Comparison of ENCODE assay signal across 18 mouse cellular contexts in genomic region chr3:135682240-135682639, GRCm38 (mm10). TPM values are rescaled to one million over a fixed set of nuclear protein-coding genes. Genes with fewer than 3 reads are reported as not detected.
DNase-seq lines count a peak whose midpoint lies in the region; ATAC-seq and TF ChIP-seq lines count a peak whose summit lies in the region.
"Had no signal": no experiment of that assay in that cellular context is flagged by ENCODE, and none has a peak within 500 bp of the region (broad histone marks: within the 10 kb centered on the region; RNA-seq: fewer than 3 reads in every experiment).

No protein-coding gene starts in this region.

- H3K27me3 ChIP-seq in kidney, embryonic 15.5 days = no peaks in the 10 kb centered on the region
- H3K27me3 ChIP-seq in embryonic facial prominence, embryonic 13.5 days = no peaks in the 10 kb centered on the region
- no peaks in the 10 kb centered on the region for H3K27me3 ChIP-seq in stomach, postnatal 0 days (ENCODE audit: control insufficient read depth, insufficient read depth, low read length)
- H3K27me3 ChIP-seq: neural tube, embryonic 12.5 days had no signal

- H3K9me3 ChIP-seq in kidney, embryonic 15.5 days (replicated peaks) = no peaks in the 10 kb centered on the region
- H3K9me3 ChIP-seq in embryonic facial prominence, embryonic 13.5 days = no peaks in the 10 kb centered on the region
- no peaks in the 10 kb centered on the region for H3K9me3 ChIP-seq in stomach, postnatal 0 days (ENCODE audit: control insufficient read depth, low read length)
- H3K9me3 ChIP-seq: hindbrain, embryonic 10.5 days; neural tube, embryonic 12.5 days had no signal

- H3K4me3 ChIP-seq in kidney, embryonic 15.5 days (replicated peaks) = no peak overlapping the region
- no peak overlapping the region for H3K4me3 ChIP-seq in embryonic facial prominence, embryonic 13.5 days
- H3K4me3 ChIP-seq in stomach, postnatal 0 days (ENCODE audit: low read depth, low read length) = no peak overlapping the region
- H3K4me3 ChIP-seq: hindbrain, embryonic 10.5 days; neural tube, embryonic 12.5 days had no signal

- ATAC-seq in kidney, embryonic 15.5 days (replicated peaks; ENCODE audit: low FRiP score) = no peak
- no peak for ATAC-seq in embryonic facial prominence, embryonic 13.5 days (ENCODE audit: insufficient number of reproducible peaks, insufficient read depth, low FRiP score, low TSS enrichment, low read depth)
- no peak for ATAC-seq in stomach, postnatal 0 days (ENCODE audit: low FRiP score, low TSS enrichment)

- H3K4me1 ChIP-seq in kidney, embryonic 15.5 days = peaks cover 42% of the 10 kb centered on the region
- peaks cover 27% of the 10 kb centered on the region for H3K4me1 ChIP-seq in embryonic facial prominence, embryonic 13.5 days
- peaks cover 13% of the 10 kb centered on the region for H3K4me1 ChIP-seq in stomach, postnatal 0 days (replicated peaks; ENCODE audit: control insufficient read depth, insufficient read depth)
- H3K4me1 ChIP-seq: neural tube, embryonic 12.5 days had no signal

- H3K9ac ChIP-seq in kidney, embryonic 15.5 days = no peak overlapping the region
- no peak overlapping the region for H3K9ac ChIP-seq in embryonic facial prominence, embryonic 13.5 days
- H3K9ac ChIP-seq in stomach, postnatal 0 days (ENCODE audit: low read length) = no peak overlapping the region
- H3K9ac ChIP-seq: liver, embryonic 14.5 days; neural tube, embryonic 12.5 days had no signal

- no peak for DNase-seq in kidney, postnatal 25 days
- DNase-seq in retina, postnatal 1 day = peak; percentile 47
- DNase-seq in retina, embryonic 14.5 days (ENCODE audit: low spot score) = no peak
- no peak for DNase-seq in stomach, postnatal 0 days (ENCODE audit: low spot score)
- DNase-seq in urinary bladder, adult 18-20 months (ENCODE audit: low spot score in 2 of 2) = no peak
- no peak for DNase-seq in right cerebral cortex, postnatal 10 days (ENCODE audit: low spot score in 2 of 2)
- DNase-seq: adrenal gland, adult 8-10 months; cerebellum, adult 11-12 months; cerebellum, postnatal 25 days; gastrocnemius, postnatal 10 days; heart, adult 18-20 months; kidney, adult 8-10 months; thymus, adult 18-20 months had no signal

- peak overlapping the region; percentile 41; the same call in 1 of the 2 replicates for H3K27ac ChIP-seq in kidney, embryonic 15.5 days
- H3K27ac ChIP-seq in embryonic facial prominence, embryonic 13.5 days = 0 out of 2 replicates have a peak overlapping the region, but pooled peaks have one; percentile 44
- peak overlapping the region; percentile 73 for H3K27ac ChIP-seq in stomach, postnatal 0 days (replicated peaks)
- H3K27ac ChIP-seq: hindbrain, embryonic 10.5 days; liver, embryonic 14.5 days; neural tube, embryonic 12.5 days had no signal

- TF ChIP-seq EP300 in stomach, postnatal 0 days (optimal IDR thresholded peaks at IDR 0.05) = no peak

- no peak for TF ChIP-seq CTCF in stomach, postnatal 0 days (IDR thresholded peaks at IDR 0.05; ENCODE audit: low read depth)

- 36% methylated on average over 3 of the region's 3 CpGs for WGBS in kidney, embryonic 15.5 days
- 30% methylated on average over 3 of the region's 3 CpGs for WGBS in embryonic facial prominence, embryonic 13.5 days
- WGBS in stomach, postnatal 0 days = 22% methylated on average over 3 of the region's 3 CpGs

- H3K4me2 ChIP-seq in kidney, embryonic 15.5 days = no peak overlapping the region
- no peak overlapping the region for H3K4me2 ChIP-seq in embryonic facial prominence, embryonic 13.5 days
- H3K4me2 ChIP-seq in stomach, postnatal 0 days (replicated peaks; ENCODE audit: low read depth) = no peak overlapping the region; the same call in 1 of the 2 replicates
- H3K4me2 ChIP-seq: neural tube, embryonic 12.5 days had no signal

- no peaks in the 10 kb centered on the region for H3K36me3 ChIP-seq in kidney, embryonic 15.5 days
- H3K36me3 ChIP-seq in embryonic facial prominence, embryonic 13.5 days = peaks cover 8% of the 10 kb centered on the region; the same call in 1 of the 2 replicates
- no peaks in the 10 kb centered on the region for H3K36me3 ChIP-seq in stomach, postnatal 0 days (ENCODE audit: control insufficient read depth, insufficient read depth, low read length)
- H3K36me3 ChIP-seq: neural tube, embryonic 12.5 days had no signal

RNA-seq across cellular contexts. Expression of gene Nfkb1, which starts 9.1 kb away (rescaled TPM):
- polyA plus RNA-seq in kidney, embryonic 15.5 days (2015; fragmentation: Nextera tagmentation; extraction: Ambion mirVana) = 16.7 and 18.5 TPM in 2 replicates
- 20.4 and 25.2 TPM in 2 replicates for polyA plus RNA-seq in embryonic facial prominence, embryonic 13.5 days (2015; fragmentation: Nextera tagmentation; extraction: Ambion mirVana)
- polyA plus RNA-seq in stomach, postnatal 0 days (2015; fragmentation: Nextera tagmentation; extraction: Ambion mirVana) = 13.7 and 16.7 TPM in 2 replicates
